Mouse (Mus musculus): ENCODE data around the gene Arl1. TPM values are rescaled to one million over a fixed set of nuclear protein-coding genes. Genes with fewer than 3 reads are reported as not detected.

Gene Arl1
- polyA plus RNA-seq, 1 experiment from 2014 or later, result 145 TPM

Other genes with a start within 250 kb of the Arl1 start
- gene Chpt1, start 226.8 kb upstream of the Arl1 start, polyA plus RNA-seq (2015; fragmentation: Nextera tagmentation; extraction: Ambion mirVana), result 14.2 and 22.7 TPM in 2 replicates
- 2.0 and 3.4 TPM in 2 replicates for gene Mybpc1, start 125.7 kb upstream of the Arl1 start, polyA plus RNA-seq (2015; fragmentation: Nextera tagmentation; extraction: Ambion mirVana)
- 0.08 and 0.42 TPM in 2 replicates for gene Spic, start 45.8 kb upstream of the Arl1 start, polyA plus RNA-seq (2015; fragmentation: Nextera tagmentation; extraction: Ambion mirVana)
- gene Utp20, start 95.9 kb downstream of the Arl1 start, polyA plus RNA-seq (2015; fragmentation: Nextera tagmentation; extraction: Ambion mirVana), result 8.9 and 9.9 TPM in 2 replicates
- gene Slc5a8, start 155.1 kb downstream of the Arl1 start, polyA plus RNA-seq (2015; fragmentation: Nextera tagmentation; extraction: Ambion mirVana), result not detected in 2 replicates

Measured in heart, embryonic 13.5 days (tissue).